Mouse (Mus musculus) cerebellum, adult 2 months (tissue): ENCODE data around the gene 4930447C04Rik. TPM values are rescaled to one million over a fixed set of nuclear protein-coding genes. Genes with fewer than 3 reads are reported as not detected.
A peak's percentile ranks its signal among the peaks of the same experiment; 100 is the strongest.

Experiments
- DNase-seq, 2 experiments: peaks; one replicate each; pipeline ENCODE4 v3.0.0; 2021
- H3K27ac ChIP-seq: fragments of 200-500 bp; 2 replicates; pipeline ENCODE4 v1.5.1; 2012; ENCODE audit warnings: low read length, control low read depth, inconsistent platforms; ENCODE audit not compliant: insufficient read depth
- H3K27me3 ChIP-seq: fragments of 200-500 bp; 2 replicates; pipeline ENCODE4 v1.6.1; 2012; ENCODE audit warnings: inconsistent platforms, mild to moderate bottlenecking, low read length, moderate library complexity; ENCODE audit not compliant: control insufficient read depth, insufficient read depth
- H3K4me1 ChIP-seq: fragments of 200-500 bp; 2 replicates; pipeline ENCODE4 v1.6.1; 2011; ENCODE audit warnings: low read length; ENCODE audit not compliant: control insufficient read depth, insufficient read depth
- H3K4me3 ChIP-seq: fragments of 200-500 bp; replicated peaks from 2 replicates; pipeline ENCODE3; 2011; ENCODE audit warnings: mild to moderate bottlenecking, low read depth, low read length, control low read depth; ENCODE audit not compliant: insufficient read depth
- CTCF ChIP-seq: fragments of 200-500 bp; IDR thresholded peaks from 2 replicates; pipeline ENCODE4 v1.5.1; 2011; ENCODE audit warnings: low read depth, mild to moderate bottlenecking, control low read depth, low read length, moderate library complexity, borderline replicate concordance; ENCODE audit not compliant: insufficient read depth
- POLR2A ChIP-seq: fragments of 200-500 bp; IDR thresholded peaks from 2 replicates; pipeline ENCODE4 v1.6.1; 2011; ENCODE audit warnings: low read length, control low read depth, borderline replicate concordance; ENCODE audit not compliant: insufficient read depth
- WGBS: fragments of 180-500 bp; shearing (Covaris S2); methylation state at CpG from one replicate; pipeline ENCODE4 v1.1.7; 2018; 5-methylcytosine and 5-hydroxymethylcytosine counted together
- polyA plus RNA-seq: library from polyadenylated mRNA; depleted of rRNA; stranded (reverse); fragments of >200 nt; gene quantifications from 2 replicates; pipeline ENCODE4 v1.2.3, GENCODE M21; 2012

4930447C04Rik gene
- polyA plus RNA-seq, 1 experiment, result 9.1 TPM

- Histone ChIP-seq H3K27me3 (peaks cover 19% of the 10 kb centered on the region; the same call in 1 of the 2 replicates), H3K27ac (no peak overlapping the region), H3K4me3 (no peak overlapping the region), H3K4me1 (no peaks in the 10 kb centered on the region)
- TF ChIP-seq CTCF (no peak), POLR2A (no peak)
- DNase-seq, result no peak
- WGBS, result 24% methylated on average over 8 of the region's 8 CpGs
These were observed 3.8 kb downstream of the 4930447C04Rik start for GRCm38 (mm10) chr12:72936751-72937150.

DNA sequence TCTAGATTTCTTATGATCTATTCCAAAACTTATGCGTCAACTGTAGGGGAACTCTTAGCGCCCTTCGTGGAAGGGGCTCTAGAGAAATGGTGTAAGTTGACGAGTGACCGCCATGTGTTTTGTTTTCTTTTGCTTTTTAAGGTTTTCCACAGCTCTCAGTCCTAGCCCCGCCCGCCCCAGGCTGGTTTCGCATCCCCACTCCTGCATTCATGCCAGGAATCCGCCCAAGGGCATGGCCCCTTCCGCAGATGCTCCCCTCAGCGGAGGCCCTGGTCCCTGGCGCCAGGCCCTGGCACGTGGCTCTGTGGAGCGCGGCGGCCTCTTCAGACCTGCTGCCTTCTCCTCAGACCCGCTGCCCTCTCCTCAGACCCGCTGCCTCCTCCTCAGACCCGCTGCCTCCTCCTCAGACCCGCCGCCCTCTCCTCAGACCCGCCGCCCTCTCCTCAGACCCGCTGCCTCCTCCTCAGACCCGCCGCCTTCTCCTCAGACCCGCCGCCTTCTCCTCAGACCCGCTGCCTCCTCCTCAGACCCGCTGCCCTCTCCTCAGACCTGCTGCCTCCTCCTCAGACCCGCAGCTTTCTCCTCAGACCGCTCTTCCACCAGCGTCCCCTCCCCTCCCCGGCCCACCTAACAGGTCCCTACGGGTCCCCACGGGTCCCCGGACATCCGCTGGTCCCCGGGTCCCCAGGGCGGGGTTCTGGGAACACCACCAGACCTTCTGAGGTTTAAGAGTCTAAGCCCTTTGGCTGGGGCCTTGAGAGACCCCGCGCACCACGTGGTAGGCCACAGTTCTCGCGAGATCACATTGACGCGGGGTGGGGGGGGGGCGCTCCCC lies 23.2 kb downstream of the 4930447C04Rik start:
- H3K27ac ChIP-seq, result no peak overlapping the region
- TF ChIP-seq POLR2A (no peak), CTCF (no peak)
- peaks cover 2% of the 10 kb centered on the region; the same call in 1 of the 2 replicates for H3K27me3 ChIP-seq
- no peak overlapping the region for H3K4me3 ChIP-seq
- DNase-seq, result no peak
- 12% methylated on average over 48 of the region's 48 CpGs for WGBS
- no peaks in the 10 kb centered on the region; the same call in 1 of the 2 replicates for H3K4me1 ChIP-seq

DNA sequence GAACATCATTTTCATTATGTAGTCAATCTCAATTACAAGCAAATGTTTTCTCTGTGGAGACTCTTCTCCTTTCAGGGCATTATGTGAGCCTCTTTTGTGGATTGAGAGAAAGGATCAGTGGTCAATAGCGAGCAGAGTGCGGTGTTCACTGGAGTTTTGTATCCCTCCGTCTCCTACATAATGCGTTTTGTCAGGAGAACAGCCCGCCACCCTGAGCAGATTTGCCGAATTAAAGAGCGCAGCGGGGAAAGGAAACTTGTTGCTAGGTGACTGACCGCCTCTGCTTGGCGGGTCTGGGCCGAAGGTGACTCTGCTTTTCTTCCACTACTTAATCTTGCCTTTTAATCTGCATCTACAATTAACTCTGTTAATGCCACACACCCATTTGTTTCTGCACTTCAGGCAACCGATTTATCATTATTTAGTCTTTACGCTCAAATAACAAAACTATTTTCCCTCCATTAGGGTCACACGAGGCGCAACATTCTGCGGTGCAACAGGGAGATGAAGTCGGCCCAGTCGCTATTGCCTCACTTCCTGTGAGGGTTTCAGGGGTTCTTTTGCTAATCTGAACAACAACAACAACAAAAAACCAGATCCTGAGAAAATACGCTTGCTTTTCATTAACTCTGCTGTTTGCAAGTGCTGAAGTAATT lies 86.1 kb downstream of the 4930447C04Rik start:
- no peak overlapping the region for H3K4me3 ChIP-seq
- DNase-seq, result no peak
- 4% methylated on average over 19 of the region's 19 CpGs for WGBS
- no peaks in the 10 kb centered on the region for H3K4me1 ChIP-seq
- H3K27me3 ChIP-seq, result peaks cover 7% of the 10 kb centered on the region; the same call in 1 of the 2 replicates
- H3K27ac ChIP-seq, result no peak overlapping the region
- TF ChIP-seq POLR2A (no peak), CTCF (no peak)

GRCm38 (mm10) chr12:72853406-72854076 lies 87.0 kb downstream of the 4930447C04Rik start:
- H3K27ac ChIP-seq, result no peak overlapping the region
- WGBS, result 21% methylated on average over 13 of the region's 13 CpGs
- TF ChIP-seq POLR2A, result no peak
- TF ChIP-seq CTCF, result no peak

DNA sequence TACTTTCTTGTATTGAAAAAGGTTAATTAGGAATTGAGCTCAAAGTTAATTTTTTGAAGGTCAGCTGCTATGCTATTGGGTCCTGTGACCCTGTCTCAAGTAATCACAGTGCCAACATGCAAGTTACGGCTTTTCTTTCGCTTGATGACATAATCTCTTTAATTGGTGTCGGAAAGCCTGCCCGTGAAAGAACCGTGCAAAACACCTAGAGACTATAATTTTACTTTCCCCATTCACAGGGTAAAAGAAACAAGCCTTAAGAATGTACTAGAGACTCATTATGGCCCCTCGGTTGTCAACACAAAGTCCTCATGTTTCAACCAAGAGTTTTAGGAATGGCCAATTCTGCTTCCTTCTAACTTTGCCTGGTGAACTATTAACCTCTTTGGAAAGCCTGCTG lies 88.3 kb downstream of the 4930447C04Rik start:
- Histone ChIP-seq H3K27me3 (peaks cover 7% of the 10 kb centered on the region; the same call in 1 of the 2 replicates), H3K27ac (no peak overlapping the region), H3K4me1 (no peaks in the 10 kb centered on the region), H3K4me3 (no peak overlapping the region)
- DNase-seq, result no peak
- TF ChIP-seq CTCF (no peak), POLR2A (no peak)
- WGBS, result 40% methylated on average over 6 of the region's 6 CpGs

More at GRCm38 (mm10) chr12:72853406-72854076, 87.0 kb downstream of the 4930447C04Rik start:
- DNase-seq, result no peak
- Histone ChIP-seq H3K4me3 (no peak overlapping the region), H3K27me3 (peaks cover 7% of the 10 kb centered on the region; the same call in 1 of the 2 replicates), H3K4me1 (no peaks in the 10 kb centered on the region)

DNA sequence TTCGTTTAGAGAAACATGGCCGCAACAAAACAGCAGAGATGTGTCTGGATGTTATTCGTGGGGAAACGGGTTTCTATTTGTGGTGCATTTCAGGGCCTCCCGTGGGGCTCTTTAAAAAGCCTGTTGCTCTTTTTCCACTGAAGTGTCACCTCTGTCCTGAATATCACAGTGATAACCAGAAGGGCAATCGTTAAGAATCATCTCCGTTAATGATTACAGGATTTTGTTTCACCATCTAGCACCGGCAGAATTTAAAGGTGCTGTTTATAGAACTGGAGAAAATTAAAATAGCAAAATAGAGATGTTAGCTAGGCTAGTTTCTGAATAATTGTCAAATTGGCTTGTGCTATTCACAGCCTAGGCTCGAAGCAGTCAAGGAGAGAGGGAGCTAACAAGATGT lies 90.4 kb downstream of the 4930447C04Rik start:
- Histone ChIP-seq H3K4me1 (no peaks in the 10 kb centered on the region), H3K27me3 (peaks cover 5% of the 10 kb centered on the region; the same call in 1 of the 2 replicates), H3K4me3 (no peak overlapping the region), H3K27ac (no peak overlapping the region)
- WGBS, result 54% methylated on average over 9 of the region's 9 CpGs
- DNase-seq, result no peak
- no peak for TF ChIP-seq POLR2A
- no peak for TF ChIP-seq CTCF

DNA sequence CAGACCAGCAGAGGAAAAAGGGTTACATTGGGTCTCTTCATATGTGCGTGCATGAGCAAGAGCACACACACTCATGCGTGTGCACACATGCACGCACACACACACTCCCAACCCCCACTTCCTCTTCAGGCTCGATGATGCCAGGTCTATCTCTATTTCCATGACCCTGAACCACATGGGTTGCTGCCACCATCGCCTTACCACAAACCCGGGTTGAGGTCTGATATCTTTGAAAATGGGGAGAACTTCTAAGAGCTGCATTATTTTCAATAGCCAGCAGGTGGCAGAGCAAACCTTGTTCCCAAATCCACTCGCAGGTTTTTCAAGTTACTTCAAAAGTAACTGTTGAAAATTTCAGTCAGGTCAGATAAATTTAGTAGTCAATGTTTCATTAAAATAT lies 92.8 kb downstream of the 4930447C04Rik start:
- Histone ChIP-seq H3K27me3 (no peaks in the 10 kb centered on the region; the same call in 1 of the 2 replicates), H3K4me3 (no peak overlapping the region), H3K27ac (no peak overlapping the region), H3K4me1 (no peaks in the 10 kb centered on the region)
- TF ChIP-seq CTCF (peak; percentile 36; the same call in 1 of the 2 replicates), POLR2A (no peak)
- no peak for DNase-seq
- WGBS, result 22% methylated on average over 7 of the region's 7 CpGs
